Mouse (Mus musculus) frontal cortex, postnatal 10 days (tissue): ENCODE measurements around the gene Tyro3.

Experiments used
- DNase-seq, 2 experiments: peaks; one replicate each; pipeline ENCODE4 v3.0.0; 2022; ENCODE audit warnings: low spot score in 2 of 2, mixed read lengths in 1 of 2

Tyro3 gene

GRCm38 (mm10) chr2:119855310-119855850 lies 57.8 kb downstream of the Tyro3 start:
- DNase-seq = no peak

DNA sequence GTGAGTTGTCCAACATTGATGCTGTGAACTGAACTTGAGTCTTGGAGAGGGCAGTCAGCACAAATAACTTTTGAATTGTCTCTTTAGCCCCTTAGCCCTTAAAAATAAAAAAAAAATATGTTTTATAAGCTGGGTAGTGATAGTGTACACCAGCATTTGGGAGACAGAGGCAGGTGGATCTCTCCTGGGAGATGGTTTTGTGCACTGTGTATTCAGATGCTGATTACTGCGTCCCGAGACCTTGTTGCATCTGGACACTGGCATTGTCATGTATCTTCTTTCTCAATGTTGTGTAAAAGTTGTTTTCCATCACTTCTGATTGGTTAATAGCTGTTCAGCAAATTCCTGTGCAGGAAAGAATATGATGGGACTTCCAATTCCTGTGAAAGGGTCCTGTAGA lies 59.8 kb downstream of the Tyro3 start:
- no peak for DNase-seq

GRCm38 (mm10) chr2:119864484-119864883 lies 67.0 kb downstream of the Tyro3 start:
- no peak for DNase-seq
